Mouse (Mus musculus) liver, embryonic 14.5 days (tissue): ENCODE measurements around the gene Trp53i13. TPM values are rescaled to one million over a fixed set of nuclear protein-coding genes. Genes with fewer than 3 reads are reported as not detected.
A peak's percentile ranks its signal among the peaks of the same experiment; 100 is the strongest.
"Not testable (repeated sequence)": the region's sequence is repeated elsewhere in the genome, so short reads cannot be mapped to it uniquely, and the experiment has no call there.

Experiments used
- ATAC-seq: fragments of 200-750 bp; cut with Nextera tagmentation; 2 replicates; pipeline ENCODE4 v1.8.0; 2017; ENCODE audit warnings: moderate number of reproducible peaks, mild to moderate bottlenecking, moderate library complexity; ENCODE audit not compliant: insufficient read depth
- DNase-seq, 3 experiments: peaks; one replicate each; pipeline ENCODE4 v3.0.0-alpha.2; 2012 to 2013; ENCODE audit warnings: low read depth in 3 of 3, low spot score in 3 of 3
- H3K27ac ChIP-seq: fragments of 300-500 bp; sonication (generic); 2 replicates; pipeline ENCODE4 v1.5.1; 2014; ENCODE audit warnings: moderate library complexity, mild to moderate bottlenecking, control low read depth, inconsistent platforms
- H3K27me3 ChIP-seq: fragments of 300-500 bp; sonication (generic); 2 replicates; pipeline ENCODE4 v1.6.1; 2014; ENCODE audit warnings: mild to moderate bottlenecking, low read length, moderate library complexity; ENCODE audit not compliant: control insufficient read depth, insufficient read depth
- H3K36me3 ChIP-seq: fragments of 300-500 bp; sonication (generic); replicated peaks from 2 replicates; pipeline ENCODE4 v1.6.1; 2014; ENCODE audit warnings: low read depth; ENCODE audit not compliant: control insufficient read depth, insufficient read depth
- H3K4me1 ChIP-seq, 2 experiments: fragments of 200-500 bp in 1 of 2; fragments of 300-500 bp in 1 of 2; sonication (generic) in 1 of 2; replicated peaks; 2 replicates each; pipeline ENCODE4 v1.6.1; 2012 to 2014; ENCODE audit warnings: antibody characterized with exemption in 1 of 2, inconsistent platforms in 1 of 2, low read length in 1 of 2; ENCODE audit not compliant: control insufficient read depth in 2 of 2, insufficient read depth in 2 of 2
- H3K4me2 ChIP-seq: fragments of 300-500 bp; sonication (generic); 2 replicates; pipeline ENCODE4 v1.6.1; 2014; ENCODE audit warnings: low read depth, mild to moderate bottlenecking, control low read depth, moderate library complexity
- H3K4me3 ChIP-seq, 2 experiments: fragments of 200-500 bp in 1 of 2; fragments of 300-500 bp in 1 of 2; sonication (generic) in 1 of 2; 2 replicates each; pipeline ENCODE4 v1.5.1; 2012 to 2014; ENCODE audit warnings: low read depth in 2 of 2, low read length in 2 of 2, mild to moderate bottlenecking in 2 of 2, control low read depth in 1 of 2, inconsistent platforms in 1 of 2, moderate library complexity in 1 of 2; ENCODE audit not compliant: insufficient read depth in 1 of 2
- H3K9ac ChIP-seq: fragments of 300-500 bp; sonication (generic); replicated peaks from 2 replicates; pipeline ENCODE4 v1.6.1; 2014; ENCODE audit warnings: mild to moderate bottlenecking, control low read depth, moderate library complexity
- H3K9me3 ChIP-seq: fragments of 300-500 bp; sonication (generic); 2 replicates; pipeline ENCODE4 v1.6.1; 2016; ENCODE audit warnings: low read length, mixed read lengths; ENCODE audit not compliant: control insufficient read depth
- CTCF ChIP-seq: IDR thresholded peaks from 2 replicates; pipeline ENCODE4 v1.5.1; 2016; ENCODE audit warnings: antibody characterized with exemption, low read depth, control low read depth
- EP300 ChIP-seq: IDR thresholded peaks from 2 replicates; pipeline ENCODE4 v1.6.1; 2016; ENCODE audit warnings: antibody characterized with exemption, low read depth
- WGBS: fragments of 180-500 bp; shearing (Covaris S2); extraction: QIAGEN DNeasy Blood & Tissue Kit; methylation state at CpG from one replicate; pipeline ENCODE4 v1.1.7; 2014; ENCODE audit not compliant: insufficient replicate concordance; 5-methylcytosine and 5-hydroxymethylcytosine counted together
- polyA plus RNA-seq, 2 experiments: library from polyadenylated mRNA; depleted of rRNA in 1 of 2; stranded (reverse) in 1 of 2; unstranded in 1 of 2; fragments of >200 nt; fragmentation: Nextera tagmentation in 1 of 2; extraction: Ambion mirVana in 1 of 2; gene quantifications; 2 replicates each; pipeline versions ENCODE4 v1.2.1 to v1.2.3; 2012 to 2014

The Trp53i13 gene
- polyA plus RNA-seq, 2 experiments = 3.3 to 3.5 TPM

DNA sequence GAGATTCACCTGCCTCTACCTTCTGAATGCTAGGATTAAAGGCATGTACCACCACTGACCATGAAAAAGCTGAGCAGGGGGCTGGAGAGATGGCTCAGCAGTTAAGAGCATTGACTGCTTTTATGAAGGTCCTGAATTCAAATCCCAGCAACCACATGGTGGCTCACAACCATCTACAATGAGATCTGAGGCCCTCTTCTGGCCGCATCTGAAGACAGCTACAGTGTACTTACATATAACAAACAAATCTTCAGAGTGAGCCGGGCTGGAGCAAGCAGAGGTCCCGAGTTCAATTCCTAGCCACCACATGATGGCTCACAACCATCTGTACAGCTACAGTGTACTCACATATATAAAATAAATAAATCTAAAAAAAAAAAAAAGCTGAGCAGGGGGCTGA lies 12.6 kb upstream of the Trp53i13 start:
- H3K4me3 ChIP-seq, H3K4me1 ChIP-seq, H3K9ac ChIP-seq, H3K4me2 ChIP-seq, H3K27ac ChIP-seq, H3K36me3 ChIP-seq, H3K9me3 ChIP-seq, ATAC-seq, H3K27me3 ChIP-seq, DNase-seq: not testable (repeated sequence)
- WGBS = 79% methylated on average over 3 of the region's 3 CpGs
- peak; percentile 26; the same call in 1 of the 2 replicates for TF ChIP-seq CTCF

DNA sequence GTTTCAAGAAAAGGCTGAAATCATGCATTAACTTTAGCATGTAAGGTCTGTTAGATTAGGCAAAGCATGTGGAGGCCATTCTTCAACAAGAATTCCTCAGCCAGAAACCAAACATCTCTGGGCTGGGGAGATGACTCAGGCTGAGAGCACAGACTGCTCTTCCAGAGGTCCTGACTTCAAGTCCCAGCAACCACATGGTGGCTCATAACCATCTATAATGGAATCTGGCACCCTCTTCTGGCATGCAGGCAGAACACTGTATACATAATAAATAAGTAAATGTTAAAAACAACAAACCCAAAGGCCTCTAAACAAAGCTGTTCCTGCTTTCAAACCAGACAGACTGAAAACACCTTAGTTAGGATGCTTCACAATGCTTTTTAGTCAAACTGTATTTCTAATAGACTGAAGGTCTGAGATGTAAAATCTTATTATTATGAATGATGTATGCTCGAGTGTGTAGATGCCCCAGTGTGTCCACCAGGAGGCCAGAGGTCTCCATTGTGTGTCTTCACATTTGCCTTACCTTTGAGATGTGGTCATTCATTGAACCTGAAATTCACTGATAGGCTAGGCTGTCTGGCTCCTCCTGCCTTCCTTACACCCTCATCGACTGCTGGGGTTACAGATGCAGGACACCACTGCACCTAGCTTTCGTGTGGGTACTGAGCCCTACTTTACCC lies 10.2 kb upstream of the Trp53i13 start:
- H3K36me3 ChIP-seq = no peaks in the 10 kb centered on the region
- no peaks in the 10 kb centered on the region; a peak in 1 of 4 replicates for H3K4me1 ChIP-seq
- DNase-seq (no peak), ATAC-seq (no peak)
- H3K9ac ChIP-seq = no peak overlapping the region
- 54% methylated on average over 3 of the region's 3 CpGs for WGBS
- H3K27ac ChIP-seq = no peak overlapping the region
- no peaks in the 10 kb centered on the region for H3K9me3 ChIP-seq
- peak; percentile 27 for TF ChIP-seq CTCF
- no peak for TF ChIP-seq EP300
- no peaks in the 10 kb centered on the region for H3K27me3 ChIP-seq
- no peak overlapping the region for H3K4me3 ChIP-seq
- no peak overlapping the region for H3K4me2 ChIP-seq

DNA sequence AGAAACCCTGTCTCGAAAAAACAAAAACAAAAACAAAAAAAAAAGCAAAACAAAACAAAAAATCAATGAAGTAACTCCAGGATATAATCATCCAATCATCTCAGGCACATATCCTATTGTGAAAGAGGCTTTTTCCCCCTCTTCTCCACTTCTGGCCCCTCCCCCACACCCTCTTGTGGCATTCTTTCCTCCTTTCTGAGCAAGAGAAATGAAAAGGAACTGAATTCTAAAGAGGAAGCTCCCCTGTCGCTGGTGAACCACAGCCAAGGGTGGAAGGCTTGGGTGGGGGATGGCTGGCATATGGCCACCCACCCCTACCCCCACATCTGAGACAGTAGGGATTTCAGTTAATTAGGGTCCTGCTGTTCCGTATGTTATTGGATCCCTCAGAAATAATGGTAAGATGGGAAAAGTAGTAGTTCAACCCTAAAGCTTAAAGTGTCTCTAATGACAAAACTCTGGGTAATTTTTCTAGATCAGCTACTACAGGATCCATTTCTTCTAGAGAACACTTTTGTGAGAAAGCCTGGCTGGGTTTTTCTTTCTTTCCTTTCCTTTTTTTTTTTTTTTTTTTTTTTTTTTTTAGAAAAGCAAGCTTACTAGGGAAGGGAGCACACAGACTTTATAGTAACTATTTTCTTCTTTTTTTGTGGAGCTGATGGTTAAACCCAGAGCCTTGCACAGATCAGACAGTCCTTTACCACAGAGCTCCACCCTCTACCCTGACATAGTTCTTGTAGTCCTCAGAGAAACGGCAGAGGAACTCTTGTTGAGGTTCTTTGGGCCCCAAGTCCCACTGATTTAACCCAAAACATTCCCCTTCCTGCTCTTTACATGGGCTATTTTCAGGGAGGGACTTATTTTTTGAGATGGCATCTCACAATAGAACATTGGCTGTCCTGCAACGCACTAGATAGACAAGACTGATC lies 5.1 kb upstream of the Trp53i13 start:
- H3K9ac ChIP-seq = no peak overlapping the region
- ATAC-seq (no peak), DNase-seq (no peak)

DNA sequence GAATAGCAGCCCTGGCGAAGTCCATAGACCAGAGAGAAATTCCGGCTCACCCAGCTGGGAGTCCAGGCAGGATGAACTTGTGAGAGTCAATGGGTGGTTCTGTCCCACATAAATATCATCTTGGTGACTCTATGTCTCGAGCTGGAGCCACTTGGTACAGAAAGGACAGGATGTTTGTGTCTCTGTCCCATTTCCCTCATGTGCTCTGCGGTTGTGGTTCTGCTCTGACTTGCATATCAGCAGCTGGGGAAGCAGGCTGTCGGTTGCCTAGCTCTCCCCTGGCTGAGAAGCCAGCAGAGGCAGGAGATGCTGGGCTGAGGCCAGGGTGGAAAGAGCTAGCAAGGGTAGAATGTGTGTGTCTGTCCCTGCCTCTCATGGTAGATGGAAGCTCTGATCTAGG lies 3.3 kb upstream of the Trp53i13 start, which contains the start of gene Gm10392:
Gene Gm10392, minus strand, starts transcription at position 156 of the 400 bp plus-strand sequence.
- Histone ChIP-seq H3K27ac (no peak within 1 kb of the TSS), H3K27me3 (peaks cover 37% of the 10 kb centered on the region), H3K9ac (no peak within 1 kb of the TSS), H3K4me3 (no peak within 1 kb of the TSS), H3K4me1 (peaks cover 9 to 12% of the 10 kb centered on the region in 2 experiments), H3K36me3 (no peaks in the 10 kb centered on the region), H3K4me2 (no peak within 1 kb of the TSS), H3K9me3 (no peaks in the 10 kb centered on the region)
- 8% methylated on average over 5 of the region's 5 CpGs for WGBS
- TF ChIP-seq CTCF (no peak), EP300 (no peak)
- DNase-seq = no peak
- no peak for ATAC-seq

More for the DNA sequence above, 5.1 kb upstream of the Trp53i13 start:
- WGBS = 22% methylated on average over 5 of the region's 5 CpGs
- no peak for TF ChIP-seq EP300
- TF ChIP-seq CTCF = no peak
- no peak overlapping the region for H3K27ac ChIP-seq
- H3K27me3 ChIP-seq = peaks cover 23% of the 10 kb centered on the region
- H3K36me3 ChIP-seq = no peaks in the 10 kb centered on the region
- H3K4me1 ChIP-seq = peaks cover 0 to 7% of the 10 kb centered on the region in 2 experiments; a peak in 2 of 4 replicates
- no peaks in the 10 kb centered on the region for H3K9me3 ChIP-seq
- H3K4me3 ChIP-seq = no peak overlapping the region
- H3K4me2 ChIP-seq = no peak overlapping the region
